Mouse (Mus musculus) retina, adult 2 months (tissue): ENCODE measurements around the gene Stat4.
A peak's percentile ranks its signal among the peaks of the same experiment; 100 is the strongest.

ENCODE experiments used
- DNase-seq: peaks from one replicate; pipeline ENCODE4 v3.0.0-alpha.2; 2012; ENCODE audit warnings: low read depth, low spot score

Stat4 gene

GRCm38 (mm10) chr1:52102795-52103194 is 115.8 kb downstream of the Stat4 start:
- DNase-seq = no peak

GRCm38 (mm10) chr1:52107206-52107605 is 120.3 kb downstream of the Stat4 start:
- DNase-seq = no peak

GRCm38 (mm10) chr1:52111217-52111616 is 124.3 kb downstream of the Stat4 start:
- no peak for DNase-seq

GRCm38 (mm10) chr1:52112301-52112700 is 125.4 kb downstream of the Stat4 start:
- DNase-seq = no peak

GRCm38 (mm10) chr1:52113067-52113665 is 126.2 kb downstream of the Stat4 start:
- no peak for DNase-seq

GRCm38 (mm10) chr1:52113666-52114069 is 126.7 kb downstream of the Stat4 start:
- DNase-seq = peak; percentile 90

GRCm38 (mm10) chr1:52116441-52116840 is 129.5 kb downstream of the Stat4 start:
- DNase-seq = no peak

- DNase-seq = no peak
These were observed 130.8 kb downstream of the Stat4 start for GRCm38 (mm10) chr1:52117777-52118176.

- DNase-seq = peak; percentile 81
These were observed 132.1 kb downstream of the Stat4 start, which contains the start of gene Stat1 for GRCm38 (mm10) chr1:52118860-52119591. Gene Stat1, plus strand, starts transcription at chr1:52119440.

- DNase-seq = no peak
These were observed 132.7 kb downstream of the Stat4 start for GRCm38 (mm10) chr1:52119691-52120090.

GRCm38 (mm10) chr1:52120191-52120590 is 133.2 kb downstream of the Stat4 start:
- DNase-seq = no peak

GRCm38 (mm10) chr1:52121052-52121451 is 134.1 kb downstream of the Stat4 start:
- no peak for DNase-seq

- no peak for DNase-seq
These were observed 137.9 kb downstream of the Stat4 start for GRCm38 (mm10) chr1:52124818-52125217.

GRCm38 (mm10) chr1:52127350-52127749 is 140.4 kb downstream of the Stat4 start:
- DNase-seq = no peak

GRCm38 (mm10) chr1:52129794-52130193 is 142.8 kb downstream of the Stat4 start:
- no peak for DNase-seq

- DNase-seq = no peak
These were observed 144.9 kb downstream of the Stat4 start for GRCm38 (mm10) chr1:52131787-52132377.

- no peak for DNase-seq
These were observed 146.3 kb downstream of the Stat4 start for GRCm38 (mm10) chr1:52133254-52133653.

- no peak for DNase-seq
These were observed 150.3 kb downstream of the Stat4 start for GRCm38 (mm10) chr1:52137292-52137691.

GRCm38 (mm10) chr1:52140534-52140933 is 153.6 kb downstream of the Stat4 start:
- DNase-seq = no peak

GRCm38 (mm10) chr1:52141482-52141881 is 154.5 kb downstream of the Stat4 start:
- DNase-seq = no peak

GRCm38 (mm10) chr1:52142117-52142516 is 155.2 kb downstream of the Stat4 start:
- DNase-seq = no peak

- DNase-seq = no peak
These were observed 156.2 kb downstream of the Stat4 start for GRCm38 (mm10) chr1:52143191-52143590.
